Mouse (Mus musculus): ENCODE measurements around the gene Dusp23. TPM values are rescaled to one million over a fixed set of nuclear protein-coding genes. Genes with fewer than 3 reads are reported as not detected.

Dusp23 gene
- polyA plus RNA-seq, 1 experiment from 2014 or later: 17.1 TPM

- WGBS: 32% methylated on average over 1 of the region's 1 CpGs
- no peak for TF ChIP-seq EP300 (optimal IDR thresholded peaks at IDR 0.05)
- TF ChIP-seq CTCF (IDR thresholded peaks at IDR 0.05; ENCODE audit: low read depth): peak; percentile 83
- H3K27me3 ChIP-seq (ENCODE audit: control insufficient read depth, insufficient read depth, low read length): no peaks in the 10 kb centered on the region
- no peak overlapping the region for H3K27ac ChIP-seq (replicated peaks)
- DNase-seq (ENCODE audit: low spot score): no peak
- H3K9me3 ChIP-seq (ENCODE audit: control insufficient read depth, low read length): no peaks in the 10 kb centered on the region
- H3K4me1 ChIP-seq (replicated peaks; ENCODE audit: control insufficient read depth, insufficient read depth): no peaks in the 10 kb centered on the region
- H3K4me3 ChIP-seq (ENCODE audit: low read depth, low read length): no peak overlapping the region
- no peaks in the 10 kb centered on the region for H3K36me3 ChIP-seq (ENCODE audit: control insufficient read depth, insufficient read depth, low read length)
- ATAC-seq (ENCODE audit: low FRiP score, low TSS enrichment): 0 out of 2 replicates have a peak, but pooled peaks have one; percentile 29
- no peak overlapping the region for H3K4me2 ChIP-seq (replicated peaks; ENCODE audit: low read depth)
- no peak overlapping the region for H3K9ac ChIP-seq (ENCODE audit: low read length)
Measured at GRCm38 (mm10) chr1:172612745-172613144, 20.0 kb downstream of the Dusp23 start.

GRCm38 (mm10) chr1:172611304-172611703 is 21.5 kb downstream of the Dusp23 start:
- H3K9me3 ChIP-seq (ENCODE audit: control insufficient read depth, low read length): no peaks in the 10 kb centered on the region
- H3K27ac ChIP-seq (replicated peaks): no peak overlapping the region
- H3K9ac ChIP-seq (ENCODE audit: low read length): no peak overlapping the region
- H3K36me3 ChIP-seq (ENCODE audit: control insufficient read depth, insufficient read depth, low read length): no peaks in the 10 kb centered on the region
- H3K4me3 ChIP-seq (ENCODE audit: low read depth, low read length): no peak overlapping the region
- TF ChIP-seq EP300 (optimal IDR thresholded peaks at IDR 0.05) (no peak), CTCF (IDR thresholded peaks at IDR 0.05; ENCODE audit: low read depth) (no peak)
- DNase-seq (ENCODE audit: low spot score) (no peak), ATAC-seq (ENCODE audit: low FRiP score, low TSS enrichment) (no peak)
- 74% methylated on average over 10 of the region's 10 CpGs for WGBS
- no peaks in the 10 kb centered on the region for H3K4me1 ChIP-seq (replicated peaks; ENCODE audit: control insufficient read depth, insufficient read depth)
- H3K4me2 ChIP-seq (replicated peaks; ENCODE audit: low read depth): no peak overlapping the region
- H3K27me3 ChIP-seq (ENCODE audit: control insufficient read depth, insufficient read depth, low read length): no peaks in the 10 kb centered on the region

GRCm38 (mm10) chr1:172602326-172602725 is 30.4 kb downstream of the Dusp23 start, which contains the start of gene Fcrl6:
Gene Fcrl6 (minus strand): TSS chr1:172602551.
- no peak for ATAC-seq (ENCODE audit: low FRiP score, low TSS enrichment)
- Histone ChIP-seq H3K4me3 (ENCODE audit: low read depth, low read length) (no peak within 1 kb of the TSS), H3K36me3 (ENCODE audit: control insufficient read depth, insufficient read depth, low read length) (no peaks in the 10 kb centered on the region), H3K9ac (ENCODE audit: low read length) (no peak within 1 kb of the TSS), H3K9me3 (ENCODE audit: control insufficient read depth, low read length) (no peaks in the 10 kb centered on the region), H3K27me3 (ENCODE audit: control insufficient read depth, insufficient read depth, low read length) (no peaks in the 10 kb centered on the region), H3K27ac (replicated peaks) (no peak within 1 kb of the TSS), H3K4me1 (replicated peaks; ENCODE audit: control insufficient read depth, insufficient read depth) (no peaks in the 10 kb centered on the region), H3K4me2 (replicated peaks; ENCODE audit: low read depth) (no peak within 1 kb of the TSS)
- TF ChIP-seq CTCF (IDR thresholded peaks at IDR 0.05; ENCODE audit: low read depth) (no peak), EP300 (optimal IDR thresholded peaks at IDR 0.05) (no peak)
- 54% methylated on average over 1 of the region's 1 CpGs for WGBS
- no peak for DNase-seq (ENCODE audit: low spot score)

- Histone ChIP-seq H3K27me3 (ENCODE audit: control insufficient read depth, insufficient read depth, low read length) (no peaks in the 10 kb centered on the region), H3K9ac (ENCODE audit: low read length) (no peak overlapping the region), H3K4me2 (replicated peaks; ENCODE audit: low read depth) (no peak overlapping the region), H3K27ac (replicated peaks) (no peak overlapping the region), H3K36me3 (ENCODE audit: control insufficient read depth, insufficient read depth, low read length) (no peaks in the 10 kb centered on the region), H3K9me3 (ENCODE audit: control insufficient read depth, low read length) (no peaks in the 10 kb centered on the region), H3K4me1 (replicated peaks; ENCODE audit: control insufficient read depth, insufficient read depth) (no peaks in the 10 kb centered on the region), H3K4me3 (ENCODE audit: low read depth, low read length) (no peak overlapping the region)
- peak; percentile 77 for TF ChIP-seq CTCF (IDR thresholded peaks at IDR 0.05; ENCODE audit: low read depth)
- TF ChIP-seq EP300 (optimal IDR thresholded peaks at IDR 0.05): no peak
- DNase-seq (ENCODE audit: low spot score) (peak; percentile 53), ATAC-seq (ENCODE audit: low FRiP score, low TSS enrichment) (no peak)
Measured at GRCm38 (mm10) chr1:172594495-172594894, 38.3 kb downstream of the Dusp23 start.

DNA sequence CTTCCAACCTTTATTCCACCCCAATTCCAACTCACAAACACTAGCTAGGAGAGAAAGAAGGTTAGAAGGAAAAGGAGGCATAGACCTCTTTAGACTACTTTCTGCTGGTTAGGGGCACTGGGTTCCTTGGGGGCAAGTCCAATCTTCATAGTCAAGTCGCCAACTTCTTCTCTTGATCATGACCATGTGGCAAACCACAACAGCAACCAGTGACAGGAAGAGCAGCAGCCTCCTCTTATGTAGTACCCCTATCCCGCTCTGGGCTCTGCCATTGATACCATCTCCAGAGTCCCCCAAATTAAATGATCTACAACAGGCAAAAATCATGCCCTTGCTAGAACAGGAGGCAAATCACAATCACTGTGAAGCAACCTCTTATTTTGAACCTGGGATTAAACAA is 38.8 kb downstream of the Dusp23 start:
- Histone ChIP-seq H3K27ac (replicated peaks) (no peak overlapping the region), H3K9me3 (ENCODE audit: control insufficient read depth, low read length) (no peaks in the 10 kb centered on the region), H3K4me3 (ENCODE audit: low read depth, low read length) (no peak overlapping the region), H3K27me3 (ENCODE audit: control insufficient read depth, insufficient read depth, low read length) (no peaks in the 10 kb centered on the region), H3K4me1 (replicated peaks; ENCODE audit: control insufficient read depth, insufficient read depth) (no peaks in the 10 kb centered on the region), H3K4me2 (replicated peaks; ENCODE audit: low read depth) (no peak overlapping the region), H3K36me3 (ENCODE audit: control insufficient read depth, insufficient read depth, low read length) (no peaks in the 10 kb centered on the region), H3K9ac (ENCODE audit: low read length) (no peak overlapping the region)
- no peak for TF ChIP-seq CTCF (IDR thresholded peaks at IDR 0.05; ENCODE audit: low read depth)
- TF ChIP-seq EP300 (optimal IDR thresholded peaks at IDR 0.05): no peak
- WGBS: 79% methylated on average over 2 of the region's 2 CpGs
- DNase-seq (ENCODE audit: low spot score): no peak
- no peak for ATAC-seq (ENCODE audit: low FRiP score, low TSS enrichment)

GRCm38 (mm10) chr1:172593321-172593720 is 39.4 kb downstream of the Dusp23 start:
- H3K4me3 ChIP-seq (ENCODE audit: low read depth, low read length): no peak overlapping the region
- H3K9ac ChIP-seq (ENCODE audit: low read length): no peak overlapping the region
- DNase-seq (ENCODE audit: low spot score) (no peak), ATAC-seq (ENCODE audit: low FRiP score, low TSS enrichment) (no peak)
- H3K27ac ChIP-seq (replicated peaks): no peak overlapping the region
- H3K36me3 ChIP-seq (ENCODE audit: control insufficient read depth, insufficient read depth, low read length): no peaks in the 10 kb centered on the region
- TF ChIP-seq EP300 (optimal IDR thresholded peaks at IDR 0.05) (no peak), CTCF (IDR thresholded peaks at IDR 0.05; ENCODE audit: low read depth) (no peak)
- WGBS: 63% methylated on average over 3 of the region's 3 CpGs
- no peak overlapping the region for H3K4me2 ChIP-seq (replicated peaks; ENCODE audit: low read depth)
- no peaks in the 10 kb centered on the region for H3K27me3 ChIP-seq (ENCODE audit: control insufficient read depth, insufficient read depth, low read length)
- no peaks in the 10 kb centered on the region for H3K9me3 ChIP-seq (ENCODE audit: control insufficient read depth, low read length)
- H3K4me1 ChIP-seq (replicated peaks; ENCODE audit: control insufficient read depth, insufficient read depth): no peaks in the 10 kb centered on the region
